8 mouse cellular contexts compared by ENCODE assay signal in genomic region chr1:135585573-135585972, GRCm38 (mm10). TPM values are rescaled to one million over a fixed set of nuclear protein-coding genes. Genes with fewer than 3 reads are reported as not detected.
DNase-seq lines count a peak whose midpoint lies in the region; ATAC-seq and TF ChIP-seq lines count a peak whose summit lies in the region.

No protein-coding gene starts in this region.

- H3K27me3 ChIP-seq in lung, embryonic 14.5 days (ENCODE audit: insufficient read depth, low read length): peaks cover 10% of the 10 kb centered on the region; the same call in 1 of the 2 replicates
- no peaks in the 10 kb centered on the region for H3K27me3 ChIP-seq in embryonic facial prominence, embryonic 11.5 days (ENCODE audit: control insufficient read depth, insufficient read depth, low read length)
- no peaks in the 10 kb centered on the region for H3K27me3 ChIP-seq in heart, embryonic 13.5 days (replicated peaks)
- peaks cover 30% of the 10 kb centered on the region for H3K27me3 ChIP-seq in liver, postnatal 0 days (ENCODE audit: insufficient read depth, low read length)

- peak overlapping the region; percentile 52 for H3K9ac ChIP-seq in lung, embryonic 14.5 days
- H3K9ac ChIP-seq in embryonic facial prominence, embryonic 11.5 days (replicated peaks; ENCODE audit: low read length): peak overlapping the region; percentile 68
- peak overlapping the region; percentile 86 for H3K9ac ChIP-seq in heart, embryonic 13.5 days
- no peak overlapping the region for H3K9ac ChIP-seq in liver, postnatal 0 days (replicated peaks)

- peaks cover 18% of the 10 kb centered on the region for H3K4me1 ChIP-seq in lung, embryonic 14.5 days (ENCODE audit: insufficient read depth)
- H3K4me1 ChIP-seq in embryonic facial prominence, embryonic 11.5 days (ENCODE audit: control insufficient read depth, insufficient read depth, low read length): peaks cover 4% of the 10 kb centered on the region
- peaks cover 78% of the 10 kb centered on the region for H3K4me1 ChIP-seq in heart, embryonic 13.5 days
- H3K4me1 ChIP-seq in liver, postnatal 0 days (ENCODE audit: insufficient read depth): peaks cover 9% of the 10 kb centered on the region; the same call in 1 of the 2 replicates

- peak overlapping the region; percentile 76 for H3K4me2 ChIP-seq in lung, embryonic 14.5 days
- H3K4me2 ChIP-seq in embryonic facial prominence, embryonic 11.5 days (ENCODE audit: low read depth, low read length): peak overlapping the region; percentile 90
- peak overlapping the region; percentile 93 for H3K4me2 ChIP-seq in heart, embryonic 13.5 days
- peak overlapping the region; percentile 74 for H3K4me2 ChIP-seq in liver, postnatal 0 days (ENCODE audit: low read depth, low read length)

- DNase-seq in lung, embryonic 14.5 days: peak; percentile 73
- DNase-seq in lung, adult 18-20 months: no peak
- peak; percentile 74 for DNase-seq in embryonic facial prominence, embryonic 11.5 days (ENCODE audit: low spot score)
- peak; percentile 65 to 70 for DNase-seq in kidney, postnatal 4 days
- DNase-seq in liver, postnatal 0 days: no peak
- DNase-seq in retina, postnatal 7 days (ENCODE audit: low read depth, low spot score): peak; percentile 33

- TF ChIP-seq EP300 in liver, postnatal 0 days (IDR thresholded peaks at IDR 0.05; ENCODE audit: low read depth): no peak

- TF ChIP-seq CTCF in lung, embryonic 14.5 days (IDR thresholded peaks at IDR 0.05; ENCODE audit: low read depth): peak; percentile 31; the same call in 1 of the 2 replicates
- no peak for TF ChIP-seq CTCF in liver, postnatal 0 days (IDR thresholded peaks at IDR 0.05; ENCODE audit: low read depth)

- peak overlapping the region; percentile 44 for H3K4me3 ChIP-seq in lung, embryonic 14.5 days (ENCODE audit: low read depth, low read length)
- H3K4me3 ChIP-seq in embryonic facial prominence, embryonic 11.5 days (ENCODE audit: low read depth, low read length): peak overlapping the region; percentile 54
- peak overlapping the region; percentile 66 for H3K4me3 ChIP-seq in heart, embryonic 13.5 days
- H3K4me3 ChIP-seq in liver, postnatal 0 days (ENCODE audit: low read depth, low read length): peak overlapping the region; percentile 46

- H3K27ac ChIP-seq in lung, embryonic 14.5 days (ENCODE audit: low read depth): peak overlapping the region; percentile 42; the same call in 1 of the 2 replicates
- H3K27ac ChIP-seq in embryonic facial prominence, embryonic 11.5 days (replicated peaks; ENCODE audit: low read depth, low read length): peak overlapping the region; percentile 31
- peak overlapping the region; percentile 87 for H3K27ac ChIP-seq in heart, embryonic 13.5 days (replicated peaks)
- H3K27ac ChIP-seq in liver, postnatal 0 days (ENCODE audit: low read depth): no peak overlapping the region

- H3K36me3 ChIP-seq in lung, embryonic 14.5 days (ENCODE audit: insufficient read depth): no peaks in the 10 kb centered on the region
- no peaks in the 10 kb centered on the region for H3K36me3 ChIP-seq in embryonic facial prominence, embryonic 11.5 days (replicated peaks; ENCODE audit: control insufficient read depth, insufficient read depth, low read depth, low read length)
- H3K36me3 ChIP-seq in heart, embryonic 13.5 days: no peaks in the 10 kb centered on the region
- no peaks in the 10 kb centered on the region for H3K36me3 ChIP-seq in liver, postnatal 0 days (replicated peaks; ENCODE audit: insufficient read depth, low read length)

- ATAC-seq in lung, embryonic 14.5 days (ENCODE audit: insufficient read depth): peak; percentile 76
- peak; percentile 66 for ATAC-seq in embryonic facial prominence, embryonic 11.5 days (replicated peaks; ENCODE audit: insufficient number of reproducible peaks, low FRiP score, low TSS enrichment, low read depth)
- peak; percentile 63; the same call in 1 of the 2 replicates for ATAC-seq in heart, embryonic 13.5 days (ENCODE audit: extremely low read depth, insufficient number of reproducible peaks, low FRiP score, low TSS enrichment)
- no peak for ATAC-seq in liver, postnatal 0 days
- no peak for ATAC-seq in activated CD4-positive, CD25-positive, alpha-beta regulatory T cell, adult 4 months

- no peaks in the 10 kb centered on the region for H3K9me3 ChIP-seq in lung, embryonic 14.5 days (ENCODE audit: low read depth, low read length)
- H3K9me3 ChIP-seq in embryonic facial prominence, embryonic 11.5 days (replicated peaks; ENCODE audit: control insufficient read depth, low read length): no peaks in the 10 kb centered on the region
- H3K9me3 ChIP-seq in heart, embryonic 13.5 days: no peaks in the 10 kb centered on the region
- H3K9me3 ChIP-seq in liver, postnatal 0 days (ENCODE audit: low read length): no peaks in the 10 kb centered on the region

- WGBS in lung, embryonic 14.5 days: under 1% methylated on average over 19 of the region's 19 CpGs
- WGBS in embryonic facial prominence, embryonic 11.5 days: under 1% methylated on average over 19 of the region's 19 CpGs
- 1% methylated on average over 15 of the region's 19 CpGs for WGBS in heart, embryonic 13.5 days
- WGBS in liver, postnatal 0 days (ENCODE audit: insufficient replicate concordance): 2% methylated on average over 16 of the region's 19 CpGs

RNA-seq across cellular contexts. Expression of gene Nav1, which starts 21.5 kb away (rescaled TPM):
- polyA plus RNA-seq in lung, embryonic 14.5 days (2014; fragmentation: Nextera tagmentation; extraction: Ambion mirVana): 19.6 and 21.7 TPM in 2 replicates
- polyA plus RNA-seq in embryonic facial prominence, embryonic 11.5 days (2014; fragmentation: Nextera tagmentation; extraction: Ambion mirVana): 11.9 and 13.4 TPM in 2 replicates
- 24.6 and 25.6 TPM in 2 replicates for polyA plus RNA-seq in heart, embryonic 13.5 days (2015; fragmentation: Nextera tagmentation; extraction: Ambion mirVana)
- 0.92 and 0.94 TPM in 2 replicates for polyA plus RNA-seq in liver, postnatal 0 days (2015; fragmentation: Nextera tagmentation; extraction: Ambion mirVana)
- polyA plus RNA-seq in activated CD4-positive, CD25-positive, alpha-beta regulatory T cell, adult 4 months (2017; shearing (Covaris generic)): under 1 TPM; 0.22 to 0.61 TPM

Comparison
In these comparisons a context has a peak if more than half of its experiments do, and no peak if none do; other contexts are left out.
1. DNase-seq: peak in lung, embryonic 14.5 days (single experiment), embryonic facial prominence, embryonic 11.5 days (single experiment), kidney, postnatal 4 days (2 of 2) and retina, postnatal 7 days (single experiment); none in lung, adult 18-20 months (0 of 2) and liver, postnatal 0 days (single experiment).
2. ATAC-seq: peak in lung, embryonic 14.5 days (single experiment), embryonic facial prominence, embryonic 11.5 days (single experiment) and heart, embryonic 13.5 days (single experiment); none in liver, postnatal 0 days (single experiment) and activated CD4-positive, CD25-positive, alpha-beta regulatory T cell, adult 4 months (single experiment).
3. Peak in every context shown above with its lines, with median percentiles within 50 percentile points of each other: H3K4me2 ChIP-seq and H3K4me3 ChIP-seq.